Mouse (Mus musculus) mesoderm, embryonic 11.5 days (tissue): ENCODE measurements around the gene Slc44a3.

Experiments used
- DNase-seq: peaks from one replicate; pipeline ENCODE4 v3.0.0-alpha.2; 2012; ENCODE audit warnings: low read depth, low spot score

Gene Slc44a3

GRCm38 (mm10) chr3:121532176-121532575 lies at the start of gene Slc44a3:
TSS of gene Slc44a3 (minus strand) at chr3:121532404.
- DNase-seq, result no peak

GRCm38 (mm10) chr3:121579880-121580549 lies 47.8 kb upstream of the Slc44a3 start:
- DNase-seq, result no peak

DNA sequence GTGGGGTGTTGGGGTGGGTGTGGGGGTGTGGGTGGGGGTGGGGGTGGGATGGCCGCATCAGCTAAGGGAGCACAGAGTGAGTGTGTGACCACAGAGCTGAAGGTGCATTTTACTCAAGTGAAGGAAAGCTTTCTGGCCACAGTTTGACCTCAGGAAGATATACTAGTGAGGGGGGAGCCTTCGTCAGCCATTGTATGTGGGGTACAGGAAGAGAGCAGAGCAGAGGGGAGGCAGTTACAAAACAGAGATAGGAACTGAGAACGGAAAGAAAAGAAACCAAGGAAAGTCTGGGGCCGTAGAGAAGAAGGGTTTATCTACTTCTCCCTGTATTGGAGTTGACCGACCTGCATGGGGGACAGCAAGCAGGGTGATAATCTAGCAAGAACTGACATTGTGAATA lies 47.2 kb upstream of the Slc44a3 start:
- DNase-seq, result no peak

- no peak for DNase-seq
Observed at GRCm38 (mm10) chr3:121578706-121579105, 46.5 kb upstream of the Slc44a3 start.

- DNase-seq, result no peak
Observed at GRCm38 (mm10) chr3:121577641-121578040, 45.4 kb upstream of the Slc44a3 start.

GRCm38 (mm10) chr3:121577032-121577591 lies 44.9 kb upstream of the Slc44a3 start:
- DNase-seq, result peak; percentile 85

- DNase-seq, result no peak
Observed at GRCm38 (mm10) chr3:121576367-121576766, 44.2 kb upstream of the Slc44a3 start.

DNA sequence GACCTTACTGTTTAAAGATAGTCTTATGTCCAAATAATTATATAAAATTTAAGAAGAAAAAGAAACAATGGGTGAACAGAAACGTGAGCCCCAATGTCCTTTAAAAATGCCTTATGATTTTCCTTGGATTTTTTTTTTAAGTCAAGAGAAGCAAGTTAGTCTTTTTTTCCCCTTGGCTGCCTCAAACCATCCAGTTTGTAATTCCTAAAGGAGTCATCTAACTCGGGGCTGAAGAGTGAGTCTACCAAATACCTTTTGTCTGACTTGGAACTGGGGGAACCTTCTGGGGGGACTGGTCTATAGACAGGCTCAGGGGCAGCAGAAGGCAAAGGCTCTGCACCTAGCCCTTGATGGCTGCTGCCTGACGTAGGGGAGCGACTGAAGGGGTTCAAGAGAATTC lies 42.2 kb upstream of the Slc44a3 start:
- no peak for DNase-seq

- DNase-seq, result no peak
Observed at GRCm38 (mm10) chr3:121573858-121574257, 41.7 kb upstream of the Slc44a3 start.

DNA sequence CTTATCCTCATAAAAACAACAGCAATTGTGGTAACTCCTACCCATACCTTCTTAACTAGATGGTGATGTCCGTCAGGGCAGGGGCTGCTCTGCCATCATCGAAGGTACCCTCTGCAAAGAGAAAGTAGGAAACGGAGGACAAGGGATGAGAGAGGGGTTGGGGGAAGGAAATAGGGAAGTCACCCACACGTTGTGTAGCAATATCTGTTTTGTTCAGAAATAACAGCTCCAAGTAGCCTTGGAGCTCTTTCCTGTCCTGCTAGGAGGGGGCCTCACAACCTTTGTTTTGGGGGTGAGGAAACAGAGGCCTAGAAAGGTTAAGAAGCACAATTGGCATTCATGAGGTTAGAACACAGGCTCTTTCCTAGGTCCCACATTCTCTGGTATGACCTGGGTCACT lies 39.3 kb upstream of the Slc44a3 start:
- DNase-seq, result no peak

- DNase-seq, result no peak
Observed at GRCm38 (mm10) chr3:121570623-121571022, 38.4 kb upstream of the Slc44a3 start.

DNA sequence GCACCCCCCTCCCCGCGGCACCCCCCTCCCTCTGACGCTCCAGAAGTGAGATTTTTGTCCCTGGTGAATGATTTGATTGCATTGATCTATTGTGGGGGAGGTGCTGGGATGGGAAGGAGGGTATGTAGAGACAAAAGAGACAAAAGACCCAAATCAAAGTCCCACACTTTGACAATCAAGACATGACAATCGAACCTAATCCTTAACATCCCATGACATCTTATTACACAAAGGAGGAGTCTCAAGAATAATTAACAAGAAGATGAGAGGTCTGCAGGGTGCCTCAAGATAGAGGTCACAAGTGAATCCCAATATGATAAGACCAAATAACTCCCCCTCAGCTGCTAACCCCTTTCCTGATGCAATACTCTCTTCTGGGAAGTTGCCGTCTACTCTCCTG lies 37.6 kb upstream of the Slc44a3 start:
- no peak for DNase-seq

- no peak for DNase-seq
Observed at GRCm38 (mm10) chr3:121569004-121569403, 36.8 kb upstream of the Slc44a3 start.

GRCm38 (mm10) chr3:121567904-121568303 lies 35.7 kb upstream of the Slc44a3 start:
- no peak for DNase-seq

- no peak for DNase-seq
Observed at GRCm38 (mm10) chr3:121567337-121567900, 35.2 kb upstream of the Slc44a3 start.

GRCm38 (mm10) chr3:121566901-121567300 lies 34.7 kb upstream of the Slc44a3 start:
- no peak for DNase-seq

- DNase-seq, result no peak
Observed at GRCm38 (mm10) chr3:121561803-121562202, 29.6 kb upstream of the Slc44a3 start.

- DNase-seq, result no peak
Observed at GRCm38 (mm10) chr3:121560115-121560865, 28.1 kb upstream of the Slc44a3 start.

DNA sequence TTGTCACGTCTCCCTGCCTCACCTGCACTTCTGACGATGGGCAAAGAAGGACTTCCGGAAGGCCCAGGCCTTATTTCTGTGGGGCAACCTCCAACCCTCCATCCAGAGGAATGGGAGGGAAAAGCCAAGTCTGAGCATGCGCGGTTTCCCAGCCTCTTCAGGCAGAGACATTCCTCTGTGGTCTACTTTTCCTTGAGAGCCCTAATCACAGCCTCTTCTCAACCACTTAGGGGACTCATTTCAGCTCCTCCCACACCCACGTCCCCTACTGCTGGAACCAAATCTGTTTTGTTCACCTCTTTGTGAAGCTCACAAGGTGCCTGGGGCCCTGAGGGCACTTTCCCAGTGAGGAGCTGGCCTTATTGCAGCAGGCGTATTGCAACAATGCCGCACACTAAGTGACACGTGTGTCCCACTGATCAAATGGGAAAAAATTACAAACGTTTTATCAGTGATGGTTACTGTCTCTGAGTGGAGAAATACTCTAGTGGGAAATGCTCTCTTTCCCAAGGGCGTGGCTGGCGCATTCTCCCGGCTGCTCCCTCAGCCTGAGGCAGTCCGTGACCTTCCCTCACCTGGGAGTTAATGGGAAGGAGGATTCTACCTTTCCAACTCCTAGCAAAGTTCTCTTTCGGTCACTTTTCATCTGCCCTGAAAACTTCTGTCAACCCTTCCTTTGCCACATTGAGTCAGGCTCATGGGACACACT lies 27.4 kb upstream of the Slc44a3 start:
- DNase-seq, result no peak

- DNase-seq, result no peak
Observed at GRCm38 (mm10) chr3:121558861-121559260, 26.7 kb upstream of the Slc44a3 start.

DNA sequence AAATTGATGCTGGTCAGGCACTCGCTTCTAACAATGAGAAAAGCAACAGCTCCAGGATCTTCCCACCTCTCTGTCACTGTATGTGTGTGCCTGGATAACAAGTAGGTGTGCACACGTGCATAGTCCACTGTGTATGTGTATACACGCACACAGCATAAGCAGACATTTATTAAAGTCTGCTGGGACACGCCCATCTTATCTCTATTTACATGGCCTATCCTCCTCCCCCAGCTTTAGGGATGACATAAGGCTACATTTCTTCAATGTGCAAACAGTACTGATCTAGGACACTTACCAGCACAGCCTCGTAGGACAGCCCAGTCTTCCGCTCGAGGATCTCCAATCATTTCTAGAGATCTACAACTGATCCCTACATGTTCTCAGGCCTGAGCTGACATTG lies 24.1 kb upstream of the Slc44a3 start:
- no peak for DNase-seq

DNA sequence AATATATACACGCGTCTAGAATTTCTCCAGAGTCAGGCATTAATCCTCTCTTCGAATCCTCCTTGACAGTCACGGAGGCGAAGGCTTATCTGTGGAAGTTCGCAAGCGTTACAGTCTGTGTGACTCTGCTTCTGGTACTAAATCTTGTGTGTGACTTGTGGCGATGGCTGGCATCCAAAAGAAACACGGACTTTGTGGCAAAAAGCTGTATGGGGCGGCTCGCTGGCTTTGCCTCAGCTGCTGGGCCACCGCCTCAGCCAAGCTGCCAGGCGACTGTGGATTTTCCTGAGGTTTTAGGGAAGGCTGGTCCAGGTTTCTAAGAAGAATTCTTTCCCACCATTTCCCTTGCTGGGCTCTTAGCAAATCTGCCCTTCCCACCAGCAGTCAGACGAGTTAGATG lies 21.1 kb upstream of the Slc44a3 start:
- no peak for DNase-seq
